Mouse (Mus musculus) testis, adult 2 months (tissue): ENCODE results near the gene Trim67.

Experiments
- CTCF ChIP-seq: fragments of 200-500 bp; IDR thresholded peaks from 2 replicates; pipeline ENCODE4 v1.5.1; 2012; ENCODE audit warnings: low read depth, mild to moderate bottlenecking, inconsistent platforms, low read length, moderate library complexity; ENCODE audit not compliant: control insufficient read depth, insufficient read depth, insufficient replicate concordance
- POLR2A ChIP-seq: fragments of 200-500 bp; IDR thresholded peaks from 2 replicates; pipeline ENCODE4 v1.6.1; 2012; ENCODE audit warnings: low read depth, mild to moderate bottlenecking, inconsistent platforms, low read length, moderate library complexity; ENCODE audit not compliant: control insufficient read depth

DNA sequence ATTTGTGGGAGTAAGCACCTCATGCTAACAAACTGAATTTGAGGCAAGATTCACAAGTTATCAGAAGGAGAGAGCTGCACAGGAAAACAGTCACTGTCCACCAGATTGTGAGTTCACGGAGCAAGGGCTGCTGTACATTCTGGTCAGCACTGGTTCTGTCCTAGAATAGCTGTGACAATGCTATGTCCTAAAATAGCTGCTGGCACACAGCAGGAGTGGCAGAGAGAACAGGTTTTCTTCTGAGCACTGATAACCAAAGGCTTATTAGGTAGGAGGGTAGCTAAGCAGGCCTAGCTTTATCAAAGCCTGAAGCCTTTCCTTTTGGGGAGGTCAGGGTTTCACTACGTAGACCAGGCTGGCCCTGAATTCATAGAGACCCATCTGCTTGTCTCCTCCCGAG is 67.3 kb downstream of the Trim67 start:
- TF ChIP-seq CTCF (no peak), POLR2A (no peak)
